Mouse (Mus musculus): ENCODE data around the gene Arsa. TPM values are rescaled to one million over a fixed set of nuclear protein-coding genes. Genes with fewer than 3 reads are reported as not detected.
"Not testable (repeated sequence)": the region's sequence is repeated elsewhere in the genome, so short reads cannot be mapped to it uniquely, and the experiment has no call there.

The Arsa gene
- total RNA-seq, 2 experiments from 2014 or later = 3.0 to 4.6 TPM

- intact Hi-C loops (cut with DNase I) = no loop called here
Observed at GRCm38 (mm10) chr15:89431806-89432205, 45.4 kb downstream of the Arsa start.

GRCm38 (mm10) chr15:89431271-89431670 lies 46.0 kb downstream of the Arsa start:
- Histone ChIP-seq H3K27ac (no peak overlapping the region), H3K4me3 (no peak overlapping the region)
- TF ChIP-seq CTCF (IDR thresholded peaks at IDR 0.05) = no peak
- no peak for DNase-seq
- intact Hi-C loops (cut with DNase I) = no loop called here

More at GRCm38 (mm10) chr15:89431806-89432205, 45.4 kb downstream of the Arsa start:
- H3K4me3 ChIP-seq = no peak overlapping the region
- DNase-seq = no peak
- H3K27ac ChIP-seq = no peak overlapping the region
- TF ChIP-seq CTCF (IDR thresholded peaks at IDR 0.05) = no peak

- intact Hi-C loops (cut with DNase I) = not testable (repeated sequence)
Observed at GRCm38 (mm10) chr15:89430771-89431170, 46.5 kb downstream of the Arsa start.

GRCm38 (mm10) chr15:89430341-89430740 lies 46.9 kb downstream of the Arsa start:
- no peak for DNase-seq
- peak; percentile 10; the same call in 1 of the 2 replicates for TF ChIP-seq CTCF (IDR thresholded peaks at IDR 0.05)
- peak overlapping the region; percentile 71 for H3K4me3 ChIP-seq
- peak overlapping the region; percentile 99 for H3K27ac ChIP-seq
- intact Hi-C loops (cut with DNase I) = no loop called here

More at GRCm38 (mm10) chr15:89430771-89431170, 46.5 kb downstream of the Arsa start:
- DNase-seq = not testable (repeated sequence)
- Histone ChIP-seq H3K27ac (peak overlapping the region; percentile 99; the same call in 1 of the 2 replicates), H3K4me3 (peak overlapping the region; percentile 71; the same call in 1 of the 2 replicates)

GRCm38 (mm10) chr15:89429352-89430221 lies 47.6 kb downstream of the Arsa start, which contains the start of the genes C730034F03Rik, Gm44502 and Chkb:
Gene C730034F03Rik (plus strand): TSS chr15:89429589.
Gene Gm44502 (minus strand): TSS chr15:89429696.
Gene Chkb (minus strand): TSS chr15:89429908.
- peak; percentile 96 for DNase-seq
- TF ChIP-seq CTCF (IDR thresholded peaks at IDR 0.05) = no peak
- peak within 1 kb of the TSS; percentile 99 for H3K27ac ChIP-seq
- intact Hi-C loops (cut with DNase I) = loop anchor here (2.0 kb wide), 1 partner anchor 73 kb away; no protein-coding TSS in a partner anchor
- peak within 1 kb of the TSS; percentile 71 for H3K4me3 ChIP-seq

GRCm38 (mm10) chr15:89428821-89429351 lies 48.3 kb downstream of the Arsa start:
- TF ChIP-seq CTCF (IDR thresholded peaks at IDR 0.05) = no peak
- Histone ChIP-seq H3K27ac (peak overlapping the region; percentile 99), H3K4me3 (peak overlapping the region; percentile 71)
- intact Hi-C loops (cut with DNase I) = loop anchor here (2.0 kb wide), 1 partner anchor 72 kb away; no protein-coding TSS in a partner anchor
- DNase-seq = no peak

GRCm38 (mm10) chr15:89428136-89428790 lies 49.0 kb downstream of the Arsa start:
- no peak for DNase-seq
- Histone ChIP-seq H3K27ac (peak overlapping the region; percentile 99), H3K4me3 (peak overlapping the region; percentile 71)
- no peak for TF ChIP-seq CTCF (IDR thresholded peaks at IDR 0.05)
- intact Hi-C loops (cut with DNase I) = loop anchor here (2.0 kb wide), 1 partner anchor 71 kb away; no protein-coding TSS in a partner anchor

- intact Hi-C loops (cut with DNase I) = no loop called here
- peak; percentile 68 for DNase-seq
Observed at GRCm38 (mm10) chr15:89426716-89427115, 50.5 kb downstream of the Arsa start.

GRCm38 (mm10) chr15:89425711-89426121 lies 51.5 kb downstream of the Arsa start, which contains the start of gene Cpt1b:
Gene Cpt1b (minus strand): TSS chr15:89425863.
- Histone ChIP-seq H3K4me3 (peak within 1 kb of the TSS; percentile 78), H3K27ac (peak within 1 kb of the TSS; percentile 99)
- intact Hi-C loops (cut with DNase I) = no loop called here
- no peak for TF ChIP-seq CTCF (IDR thresholded peaks at IDR 0.05)
- peak; percentile 88 for DNase-seq

More at GRCm38 (mm10) chr15:89426716-89427115, 50.5 kb downstream of the Arsa start:
- no peak for TF ChIP-seq CTCF (IDR thresholded peaks at IDR 0.05)
- peak overlapping the region; percentile 99 for H3K27ac ChIP-seq
- peak overlapping the region; percentile 78; the same call in 1 of the 2 replicates for H3K4me3 ChIP-seq

- peak overlapping the region; percentile 78 for H3K4me3 ChIP-seq
- no peak for DNase-seq
- H3K27ac ChIP-seq = peak overlapping the region; percentile 99
- no peak for TF ChIP-seq CTCF (IDR thresholded peaks at IDR 0.05)
- intact Hi-C loops (cut with DNase I) = no loop called here
Observed at GRCm38 (mm10) chr15:89424621-89425020, 52.6 kb downstream of the Arsa start.

Other genes with a start within 250 kb of the Arsa start
- gene Sbf1, start 162.1 kb downstream of the Arsa start, total RNA-seq (2021) = 10 to 100 TPM; 55.1 to 70.5 TPM
- gene Adm2, start 154.7 kb downstream of the Arsa start, total RNA-seq (2021) = not detected
- gene Miox, start 143.0 kb downstream of the Arsa start, total RNA-seq (2021) = not detected
- 10 to 100 TPM; 12.7 to 16.1 TPM for gene Lmf2, start 121.8 kb downstream of the Arsa start, total RNA-seq (2021)
- 10 to 100 TPM; 40.9 to 41.4 TPM for gene Ncaph2, start 121.7 kb downstream of the Arsa start, total RNA-seq (2021)
- 10 to 100 TPM; 13.0 to 16.0 TPM for gene Sco2, start 103.6 kb downstream of the Arsa start, total RNA-seq (2021)
- gene Tymp, start 100.4 kb downstream of the Arsa start, total RNA-seq (2021) = under 1 TPM; 0.25 to 0.64 TPM
- gene Odf3b, start 98.1 kb downstream of the Arsa start, total RNA-seq (2021) = under 1 TPM; 0.38 to 0.53 TPM
- not detected for gene Klhdc7b, start 92.5 kb downstream of the Arsa start, total RNA-seq (2021)
- not detected for gene Syce3, start 66.9 kb downstream of the Arsa start, total RNA-seq (2021)
- gene Cpt1b, start 51.6 kb downstream of the Arsa start, total RNA-seq (2021) = 100 to 1,000 TPM; 257 to 362 TPM
- gene C730034F03Rik, start 47.8 kb downstream of the Arsa start, total RNA-seq (2021) = under 1 TPM; 0.56 to 0.64 TPM
- gene Gm44502, start 47.7 kb downstream of the Arsa start, total RNA-seq (2021) = 1 to 10 TPM in 1 of 2 experiments, under 1 TPM in 1; 0.87 to 2.0 TPM
- 10 to 100 TPM; 21.4 to 23.3 TPM for gene Chkb, start 47.5 kb downstream of the Arsa start, total RNA-seq (2021)
- gene Mapk8ip2, start 23.5 kb downstream of the Arsa start, total RNA-seq (2021) = under 1 TPM; 0.08 to 0.25 TPM
- 10 to 100 TPM; 12.2 to 20.4 TPM for gene Shank3, start 22.2 kb upstream of the Arsa start, total RNA-seq (2021)
- under 1 TPM in 1 of 2 experiments, not detected in 1; 0.23 TPM for gene Acr, start 90.9 kb upstream of the Arsa start, total RNA-seq (2021)
- gene Rabl2, start 114.5 kb upstream of the Arsa start, total RNA-seq (2021) = 1 to 10 TPM; 2.3 to 2.7 TPM

Measured in gastrocnemius, adult 2 months (tissue).